Mouse (Mus musculus) C2C12 (cell line): ENCODE results near the gene Ccpg1. TPM values are rescaled to one million over a fixed set of nuclear protein-coding genes. Genes with fewer than 3 reads are reported as not detected.

Experiments
- H3K27me3 ChIP-seq: one replicate; pipeline ENCODE4 v1.6.1; 2011; ENCODE audit not compliant: control insufficient read depth, insufficient read depth, insufficient read length
- H3K36me3 ChIP-seq: one replicate; pipeline ENCODE4 v1.6.1; 2011; ENCODE audit not compliant: control insufficient read depth, insufficient read depth
- H3K4me3 ChIP-seq: one replicate; pipeline ENCODE4 v1.5.1; 2011; ENCODE audit warnings: mild to moderate bottlenecking, control low read depth; ENCODE audit not compliant: poor library complexity, insufficient read depth, severe bottlenecking
- H3K79me2 ChIP-seq: one replicate; pipeline ENCODE4 v1.6.1; 2011; ENCODE audit not compliant: control insufficient read depth, insufficient read depth
- H3K79me3 ChIP-seq: one replicate; pipeline ENCODE4 v1.6.1; 2011; ENCODE audit warnings: low read depth, control low read depth
- H3ac ChIP-seq: one replicate; pipeline ENCODE3; 2011; ENCODE audit warnings: low read depth; ENCODE audit not compliant: control insufficient read depth, insufficient read length
- CEBPB ChIP-seq: IDR thresholded peaks from one replicate; pipeline ENCODE4 v1.6.1; 2011; ENCODE audit warnings: low read depth, mild to moderate bottlenecking, control low read depth, moderate library complexity
- CTCF ChIP-seq: IDR thresholded peaks from one replicate; pipeline ENCODE4 v1.5.1; 2011; ENCODE audit not compliant: control insufficient read depth, insufficient read depth, insufficient read length
- FOSL1 ChIP-seq: IDR thresholded peaks from one replicate; pipeline ENCODE4 v1.8.0; 2011; ENCODE audit warnings: mild to moderate bottlenecking, low read length; ENCODE audit not compliant: poor library complexity, insufficient read depth, severe bottlenecking
- MAX ChIP-seq: IDR thresholded peaks from one replicate; pipeline ENCODE4 v1.6.1; 2011; ENCODE audit warnings: mild to moderate bottlenecking, control low read depth
- MYOD1 ChIP-seq: IDR thresholded peaks from one replicate; pipeline ENCODE4 v1.6.1; 2011; ENCODE audit warnings: low read depth; ENCODE audit not compliant: control insufficient read depth, insufficient read length
- MYOG ChIP-seq: IDR thresholded peaks from one replicate; pipeline ENCODE4 v1.6.1; 2011; ENCODE audit not compliant: control insufficient read depth, insufficient read length; ENCODE audit errors: extremely low read depth
- USF1 ChIP-seq: IDR thresholded peaks from one replicate; pipeline ENCODE4 v1.6.1; 2011; ENCODE audit warnings: low read depth, mild to moderate bottlenecking, control low read depth, moderate library complexity
- polyA plus RNA-seq: library from polyadenylated mRNA; unstranded; fragments of >200 nt; fragmentation: generic; extraction: Trizol; gene quantifications from one replicate; pipeline ENCODE4 v1.2.1, GENCODE M21; 2012; ENCODE audit warnings: missing spikeins

Gene Ccpg1
- polyA plus RNA-seq, 1 experiment: 3.5 TPM

DNA sequence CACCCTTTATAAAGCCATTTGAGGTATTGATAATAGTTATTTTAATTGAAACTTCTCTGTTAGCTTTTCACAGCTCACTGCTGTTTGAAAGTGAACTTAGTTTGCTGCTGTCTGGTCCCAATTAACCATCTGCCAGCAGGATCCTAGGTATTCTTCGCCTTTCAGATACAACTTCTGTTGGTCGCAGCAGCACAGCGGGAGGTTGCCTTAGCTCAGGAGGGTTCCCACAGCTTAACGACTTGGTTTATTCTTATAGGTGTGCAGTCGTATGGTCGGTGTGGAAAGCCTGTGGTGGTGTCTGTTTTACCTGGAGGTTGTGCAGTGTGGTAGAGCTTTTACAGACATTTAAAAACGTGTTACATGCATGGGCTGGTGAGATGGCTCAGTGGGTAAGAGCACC, 11.6 kb downstream of the Ccpg1 start:
- TF ChIP-seq MYOG (no peak), MYOD1 (no peak), CEBPB (no peak), FOSL1 (no peak), USF1 (no peak), CTCF (no peak), MAX (no peak)
- Histone ChIP-seq H3K79me2 (no peaks in the 10 kb centered on the region), H3ac (no peak overlapping the region), H3K36me3 (no peaks in the 10 kb centered on the region), H3K79me3 (no peaks in the 10 kb centered on the region), H3K27me3 (no peaks in the 10 kb centered on the region), H3K4me3 (no peak overlapping the region)

DNA sequence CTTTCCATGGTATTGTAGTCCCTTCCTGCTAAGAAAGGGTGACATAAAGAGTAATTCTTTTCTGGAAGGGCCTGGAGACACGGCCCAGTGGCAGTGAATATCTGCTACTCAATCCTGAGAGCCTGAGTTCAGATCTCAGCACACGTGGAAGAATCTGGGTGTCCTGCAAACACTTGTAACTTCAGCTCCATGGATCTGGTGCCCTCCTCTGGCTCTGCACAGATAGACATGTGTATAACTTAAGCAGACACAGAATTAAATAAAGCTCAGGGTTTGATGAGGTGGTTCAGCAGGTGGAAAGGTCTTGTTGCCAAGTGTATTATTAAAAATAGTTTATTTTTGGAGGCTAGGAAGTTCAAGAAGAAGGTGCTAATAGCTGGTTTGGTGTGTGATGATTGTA, 15.3 kb downstream of the Ccpg1 start:
- Histone ChIP-seq H3K4me3 (no peak overlapping the region), H3K36me3 (no peaks in the 10 kb centered on the region), H3K79me3 (no peaks in the 10 kb centered on the region), H3K27me3 (no peaks in the 10 kb centered on the region), H3ac (no peak overlapping the region), H3K79me2 (no peaks in the 10 kb centered on the region)
- TF ChIP-seq FOSL1 (no peak), MYOG (no peak), MAX (no peak), CTCF (no peak), USF1 (no peak), MYOD1 (no peak), CEBPB (no peak)

DNA sequence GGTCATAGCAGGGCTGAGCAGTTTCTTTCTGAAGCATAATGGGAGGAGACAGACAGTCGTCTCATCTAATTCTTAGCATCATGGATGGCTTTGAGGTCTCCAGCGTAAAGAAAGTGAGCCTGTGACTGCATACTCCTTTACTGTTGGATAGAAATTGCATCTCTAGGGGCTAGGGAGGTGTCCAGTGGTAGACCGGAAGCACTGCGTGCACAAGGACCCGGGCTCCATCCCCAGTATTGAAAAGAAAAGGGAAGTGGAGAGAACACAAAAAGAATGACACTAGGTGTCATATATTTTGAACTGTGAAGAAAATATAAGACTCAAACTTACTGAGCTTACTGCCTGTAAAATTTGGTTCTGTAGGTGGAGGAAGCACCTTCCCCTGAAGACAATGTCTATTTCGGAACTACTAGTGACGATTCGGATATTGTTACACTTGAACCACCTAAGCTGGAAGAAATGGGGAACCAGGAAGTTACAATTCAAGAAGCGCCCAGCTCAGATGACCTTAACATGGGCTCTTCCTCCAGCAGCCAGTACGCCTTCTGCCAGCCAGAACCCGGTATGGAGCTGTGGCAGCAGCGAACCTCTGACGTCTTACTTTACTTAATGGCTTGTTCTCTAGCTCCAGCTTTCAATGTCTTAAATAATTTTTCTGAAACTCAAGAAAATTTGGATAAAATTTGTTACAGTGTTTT, 16.2 kb downstream of the Ccpg1 start:
- Histone ChIP-seq H3K27me3 (no peaks in the 10 kb centered on the region), H3K79me2 (no peaks in the 10 kb centered on the region), H3K36me3 (no peaks in the 10 kb centered on the region), H3K4me3 (no peak overlapping the region), H3ac (no peak overlapping the region), H3K79me3 (no peaks in the 10 kb centered on the region)
- TF ChIP-seq FOSL1: no peak
- no peak for TF ChIP-seq CTCF
- no peak for TF ChIP-seq MYOD1
- no peak for TF ChIP-seq MYOG
- no peak for TF ChIP-seq CEBPB
- TF ChIP-seq MAX: no peak
- TF ChIP-seq USF1: no peak

DNA sequence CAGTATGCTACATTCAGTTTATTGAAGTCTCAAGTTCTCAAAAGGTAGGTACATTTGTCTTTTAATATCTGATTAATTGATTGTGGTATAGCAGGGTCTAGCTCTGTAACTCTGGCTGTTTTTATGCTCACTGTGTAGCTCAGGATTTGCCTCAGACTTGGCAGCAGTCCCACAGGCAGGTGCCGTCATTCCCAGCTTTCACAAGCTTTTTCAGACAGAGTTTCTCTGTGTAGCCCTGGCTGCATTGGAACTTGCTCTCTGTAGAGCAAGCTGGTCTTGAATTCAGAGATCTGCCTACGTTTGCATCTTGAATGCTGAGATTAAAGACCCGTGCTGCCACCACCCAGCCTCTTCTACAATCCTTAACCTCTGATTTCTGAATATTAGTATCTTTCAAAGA, 16.9 kb downstream of the Ccpg1 start:
- Histone ChIP-seq H3K79me3 (no peaks in the 10 kb centered on the region), H3K79me2 (no peaks in the 10 kb centered on the region), H3K36me3 (no peaks in the 10 kb centered on the region), H3K27me3 (no peaks in the 10 kb centered on the region), H3ac (no peak overlapping the region), H3K4me3 (no peak overlapping the region)
- TF ChIP-seq MYOG (no peak), CTCF (no peak), CEBPB (no peak), MAX (no peak), MYOD1 (no peak), FOSL1 (no peak), USF1 (no peak)

DNA sequence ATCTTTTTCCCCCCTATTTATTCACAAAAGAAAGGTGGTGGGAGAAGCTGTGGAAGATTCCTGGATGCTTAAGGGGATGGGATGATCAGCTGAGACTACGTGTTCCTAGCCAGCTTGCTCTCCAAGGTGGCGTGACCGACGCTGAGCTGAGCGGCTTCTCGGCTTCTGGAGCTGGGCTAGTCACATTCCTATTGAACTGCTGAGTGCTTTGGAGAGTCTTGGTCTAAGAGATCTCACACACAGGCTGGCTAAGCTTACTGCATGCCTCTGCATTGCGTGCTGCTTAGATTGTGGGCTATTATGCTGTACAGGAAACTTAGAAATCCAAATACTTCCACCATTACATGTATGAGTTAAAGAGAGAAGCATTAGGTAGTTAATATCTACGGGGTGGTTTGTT, 18.8 kb downstream of the Ccpg1 start:
- Histone ChIP-seq H3K36me3 (no peaks in the 10 kb centered on the region), H3ac (no peak overlapping the region), H3K79me3 (no peaks in the 10 kb centered on the region), H3K27me3 (no peaks in the 10 kb centered on the region), H3K79me2 (no peaks in the 10 kb centered on the region), H3K4me3 (no peak overlapping the region)
- TF ChIP-seq FOSL1 (no peak), MAX (no peak), MYOD1 (no peak), CEBPB (no peak), USF1 (no peak), CTCF (no peak)

DNA sequence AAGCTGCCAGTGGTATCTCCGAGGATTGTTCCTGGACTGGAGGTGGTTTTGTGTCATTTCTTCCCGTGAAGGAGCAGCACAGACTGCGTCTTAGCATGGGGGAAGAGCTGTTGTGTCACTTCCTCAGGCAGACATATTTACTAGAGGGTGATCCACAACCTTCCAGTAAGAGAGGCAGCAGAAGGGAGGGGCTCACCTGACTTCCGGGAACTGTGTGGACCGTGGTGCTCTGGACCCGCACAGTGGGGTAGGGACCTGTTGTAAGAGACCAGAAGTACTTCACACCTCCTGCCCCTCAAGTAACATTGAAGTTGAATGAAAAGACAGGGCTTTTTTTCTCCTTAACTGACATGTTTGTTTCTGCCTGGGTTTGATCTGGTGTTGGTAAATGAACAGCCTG, 19.9 kb downstream of the Ccpg1 start:
- no peaks in the 10 kb centered on the region for H3K27me3 ChIP-seq
- no peak overlapping the region for H3K4me3 ChIP-seq
- TF ChIP-seq CEBPB (no peak), MAX (no peak), MYOD1 (no peak), USF1 (no peak), CTCF (no peak), FOSL1 (no peak), MYOG (no peak)
- H3K79me2 ChIP-seq: no peaks in the 10 kb centered on the region
- no peak overlapping the region for H3ac ChIP-seq
- no peaks in the 10 kb centered on the region for H3K79me3 ChIP-seq
- H3K36me3 ChIP-seq: no peaks in the 10 kb centered on the region
